Mouse (Mus musculus): Measurements from ENCODE around the gene Agrp. TPM values are rescaled to one million over a fixed set of nuclear protein-coding genes. Genes with fewer than 3 reads are reported as not detected.
A peak's percentile ranks its signal among the peaks of the same experiment; 100 is the strongest.

Gene Agrp
- polyA plus RNA-seq, 1 experiment: not detected

DNA sequence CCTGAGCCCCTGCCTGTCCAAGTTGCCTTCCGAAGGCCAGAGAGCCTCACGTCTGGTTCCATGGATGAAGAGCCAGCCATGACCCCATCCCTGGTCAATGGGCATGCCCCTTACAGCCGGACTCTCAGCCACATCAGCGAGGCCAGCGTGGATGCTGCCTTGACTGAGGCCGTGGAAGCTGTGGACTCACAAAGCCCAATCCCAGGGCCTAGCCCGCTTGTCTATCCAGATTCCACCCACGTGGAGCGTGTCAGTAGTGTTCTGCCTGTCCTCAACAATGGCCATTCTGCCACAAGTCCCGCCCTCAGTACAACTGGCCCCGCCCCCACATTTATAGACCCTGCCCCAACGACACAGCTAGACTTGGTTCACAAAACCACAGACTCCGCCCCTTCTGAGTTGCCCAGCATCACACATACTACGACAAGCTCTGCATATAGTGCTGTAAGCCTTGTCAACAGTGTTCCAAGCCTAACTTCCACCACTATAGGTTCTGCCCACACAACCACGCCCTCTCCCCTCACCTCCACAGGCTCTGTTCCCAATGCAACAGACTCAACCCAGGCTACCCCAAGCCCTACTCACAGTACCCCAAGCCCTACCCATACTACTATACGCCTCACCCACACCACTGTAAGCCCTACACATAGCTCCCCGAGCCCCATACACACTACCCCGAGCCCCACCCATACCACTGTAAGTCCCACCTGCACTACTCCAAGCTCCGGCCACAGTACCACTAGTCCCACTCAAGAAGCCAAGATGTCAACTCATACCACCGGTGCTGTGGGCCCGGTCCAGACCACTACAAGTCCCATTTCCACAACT lies 19.5 kb downstream of the Agrp start:
- TF ChIP-seq EP300 (IDR thresholded peaks at IDR 0.05; ENCODE audit: insufficient read depth, low read depth, low read length) (no peak), POLR2A (IDR thresholded peaks at IDR 0.05; ENCODE audit: insufficient read depth, low read length) (no peak), CTCF (IDR thresholded peaks at IDR 0.05; ENCODE audit: low read depth, low read length) (no peak)
- Histone ChIP-seq H3K9me3 (replicated peaks; ENCODE audit: control insufficient read depth, insufficient read depth, low read length, poor library complexity, severe bottlenecking) (no peaks in the 10 kb centered on the region), H3K27me3 (ENCODE audit: control insufficient read depth, insufficient read depth, low read length, poor library complexity, severe bottlenecking) (no peaks in the 10 kb centered on the region), H3K4me3 (ENCODE audit: low read depth, low read length) (no peak overlapping the region), H3K9ac (ENCODE audit: low read depth, poor library complexity, severe bottlenecking) (no peak overlapping the region), H3K36me3 (ENCODE audit: control insufficient read depth, insufficient read depth, low read length, poor library complexity, severe bottlenecking) (peaks cover 5% of the 10 kb centered on the region; the same call in 1 of the 2 replicates), H3K27ac (ENCODE audit: insufficient read depth, low read length) (no peak overlapping the region), H3K4me1 (ENCODE audit: control insufficient read depth, insufficient read depth, low read length) (no peaks in the 10 kb centered on the region)

DNA sequence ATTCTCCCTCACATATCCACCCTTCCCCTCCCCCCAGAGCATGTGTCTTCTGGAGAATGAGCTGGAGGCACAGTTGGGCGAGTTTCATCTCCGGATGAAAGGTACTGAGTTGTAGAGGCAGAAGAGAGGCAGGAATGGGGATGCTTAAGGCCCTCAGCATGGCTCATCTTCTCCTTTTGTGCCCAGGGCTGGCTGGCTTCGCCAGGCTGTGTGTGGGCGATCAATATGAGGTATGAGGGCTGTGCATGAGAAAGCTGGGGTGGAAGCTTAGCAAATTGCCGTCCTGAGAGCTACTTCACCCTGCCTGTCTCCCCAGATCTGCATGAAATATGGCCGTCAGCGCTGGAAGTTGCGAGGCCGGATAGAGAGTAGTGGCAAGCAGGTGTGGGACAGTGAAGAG lies 21.3 kb downstream of the Agrp start:
- H3K27me3 ChIP-seq (ENCODE audit: control insufficient read depth, insufficient read depth, low read length, poor library complexity, severe bottlenecking): peaks cover 3% of the 10 kb centered on the region; the same call in 1 of the 2 replicates
- H3K27ac ChIP-seq (ENCODE audit: insufficient read depth, low read length): no peak overlapping the region
- no peaks in the 10 kb centered on the region for H3K4me1 ChIP-seq (ENCODE audit: control insufficient read depth, insufficient read depth, low read length)
- H3K4me3 ChIP-seq (ENCODE audit: low read depth, low read length): no peak overlapping the region
- H3K36me3 ChIP-seq (ENCODE audit: control insufficient read depth, insufficient read depth, low read length, poor library complexity, severe bottlenecking): peaks cover 5% of the 10 kb centered on the region; the same call in 1 of the 2 replicates
- no peak for TF ChIP-seq POLR2A (IDR thresholded peaks at IDR 0.05; ENCODE audit: insufficient read depth, low read length)
- no peak for TF ChIP-seq EP300 (IDR thresholded peaks at IDR 0.05; ENCODE audit: insufficient read depth, low read depth, low read length)
- no peak for TF ChIP-seq CTCF (IDR thresholded peaks at IDR 0.05; ENCODE audit: low read depth, low read length)
- H3K9me3 ChIP-seq (replicated peaks; ENCODE audit: control insufficient read depth, insufficient read depth, low read length, poor library complexity, severe bottlenecking): no peaks in the 10 kb centered on the region
- no peak overlapping the region for H3K9ac ChIP-seq (ENCODE audit: low read depth, poor library complexity, severe bottlenecking)

DNA sequence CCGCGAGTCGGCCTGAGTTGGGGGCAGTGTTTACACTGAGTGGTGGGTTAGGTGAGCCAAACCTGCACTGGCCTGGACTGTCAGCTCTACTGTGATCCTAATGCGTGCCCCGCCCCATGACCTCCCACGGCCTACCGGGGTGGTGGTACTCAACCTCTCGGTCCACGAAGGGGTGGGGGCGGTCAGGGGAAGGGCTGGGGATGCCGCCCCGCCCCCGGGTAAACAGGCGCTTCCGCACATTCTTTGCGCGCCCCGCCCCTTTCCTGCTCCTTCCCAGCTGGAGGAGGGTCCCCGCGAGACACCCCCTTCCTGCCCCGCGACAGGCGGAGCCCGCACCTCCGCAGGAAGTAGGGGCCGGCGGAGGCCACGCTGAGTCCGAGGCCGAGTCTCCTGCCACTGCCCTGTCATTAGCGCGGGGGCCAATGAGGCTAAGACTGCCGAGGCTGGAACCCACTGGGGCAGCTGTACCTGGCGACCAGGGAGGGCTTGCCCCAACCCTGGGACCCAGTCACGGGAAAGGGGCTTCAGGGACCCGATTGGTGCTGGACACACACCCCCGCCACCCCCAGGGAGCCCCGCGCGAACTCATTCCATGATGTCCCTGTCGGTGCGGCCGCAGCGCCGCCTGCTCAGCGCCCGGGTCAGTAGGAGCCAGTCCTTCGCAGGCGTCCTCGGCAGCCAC lies 23.2 kb downstream of the Agrp start:
- TF ChIP-seq POLR2A (IDR thresholded peaks at IDR 0.05; ENCODE audit: insufficient read depth, low read length) (no peak), CTCF (IDR thresholded peaks at IDR 0.05; ENCODE audit: low read depth, low read length) (no peak), EP300 (IDR thresholded peaks at IDR 0.05; ENCODE audit: insufficient read depth, low read depth, low read length) (no peak)
- H3K9me3 ChIP-seq (replicated peaks; ENCODE audit: control insufficient read depth, insufficient read depth, low read length, poor library complexity, severe bottlenecking): no peaks in the 10 kb centered on the region
- peak overlapping the region; percentile 62 for H3K9ac ChIP-seq (ENCODE audit: low read depth, poor library complexity, severe bottlenecking)
- H3K4me3 ChIP-seq (ENCODE audit: low read depth, low read length): peak overlapping the region; percentile 63
- peaks cover 3% of the 10 kb centered on the region; the same call in 1 of the 2 replicates for H3K27me3 ChIP-seq (ENCODE audit: control insufficient read depth, insufficient read depth, low read length, poor library complexity, severe bottlenecking)
- H3K36me3 ChIP-seq (ENCODE audit: control insufficient read depth, insufficient read depth, low read length, poor library complexity, severe bottlenecking): peaks cover 5% of the 10 kb centered on the region; the same call in 1 of the 2 replicates
- no peaks in the 10 kb centered on the region for H3K4me1 ChIP-seq (ENCODE audit: control insufficient read depth, insufficient read depth, low read length)
- no peak overlapping the region for H3K27ac ChIP-seq (ENCODE audit: insufficient read depth, low read length)

DNA sequence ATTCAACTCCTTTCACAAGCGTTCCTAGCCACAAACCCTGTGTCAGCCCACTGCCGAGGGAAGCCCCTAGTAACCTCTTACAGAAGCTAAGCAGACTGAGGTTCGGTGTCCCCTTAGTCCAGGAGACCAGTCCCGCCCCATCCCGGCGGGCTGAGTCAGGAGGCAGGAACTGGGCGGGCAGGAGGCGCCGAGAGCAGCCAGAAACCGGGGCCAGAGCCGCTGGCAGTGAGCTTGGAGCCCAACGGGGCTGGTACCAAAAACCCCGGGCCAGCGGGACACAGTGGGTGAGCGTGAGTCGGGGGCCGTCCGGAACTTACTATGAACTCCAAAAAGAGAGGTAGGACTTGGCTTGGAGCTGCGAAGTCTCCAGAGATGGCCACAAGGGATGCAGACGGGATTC lies 24.2 kb downstream of the Agrp start:
- Histone ChIP-seq H3K9ac (ENCODE audit: low read depth, poor library complexity, severe bottlenecking) (0 out of 2 replicates have a peak overlapping the region, but pooled peaks have one; percentile 4), H3K4me1 (ENCODE audit: control insufficient read depth, insufficient read depth, low read length) (no peaks in the 10 kb centered on the region), H3K27ac (ENCODE audit: insufficient read depth, low read length) (no peak overlapping the region), H3K4me3 (ENCODE audit: low read depth, low read length) (no peak overlapping the region), H3K9me3 (replicated peaks; ENCODE audit: control insufficient read depth, insufficient read depth, low read length, poor library complexity, severe bottlenecking) (no peaks in the 10 kb centered on the region), H3K27me3 (ENCODE audit: control insufficient read depth, insufficient read depth, low read length, poor library complexity, severe bottlenecking) (peaks cover 3% of the 10 kb centered on the region; the same call in 1 of the 2 replicates), H3K36me3 (ENCODE audit: control insufficient read depth, insufficient read depth, low read length, poor library complexity, severe bottlenecking) (peaks cover 5% of the 10 kb centered on the region; the same call in 1 of the 2 replicates)
- TF ChIP-seq EP300 (IDR thresholded peaks at IDR 0.05; ENCODE audit: insufficient read depth, low read depth, low read length): no peak
- TF ChIP-seq POLR2A (IDR thresholded peaks at IDR 0.05; ENCODE audit: insufficient read depth, low read length): no peak
- TF ChIP-seq CTCF (IDR thresholded peaks at IDR 0.05; ENCODE audit: low read depth, low read length): no peak

DNA sequence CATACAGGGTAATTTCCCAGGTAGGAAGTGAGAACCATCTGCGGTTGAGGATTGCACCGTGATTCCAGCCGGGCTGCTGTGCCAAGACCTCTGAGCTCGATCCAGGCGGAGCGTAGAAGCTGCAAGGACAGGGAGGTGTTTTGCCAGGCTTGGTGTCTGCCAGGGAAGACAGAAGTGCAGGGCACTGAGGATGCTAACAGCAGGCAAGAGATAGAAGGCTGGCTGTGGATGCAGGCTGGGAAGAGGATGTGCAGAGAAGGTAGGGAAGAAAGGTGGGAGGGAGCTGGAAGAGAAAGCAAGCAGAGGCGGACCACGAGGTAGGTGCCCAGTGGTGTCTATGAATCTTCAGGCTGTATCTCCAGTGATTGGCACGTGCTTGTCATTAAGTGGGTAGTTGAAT lies 25.4 kb downstream of the Agrp start:
- H3K27me3 ChIP-seq (ENCODE audit: control insufficient read depth, insufficient read depth, low read length, poor library complexity, severe bottlenecking): peaks cover 3% of the 10 kb centered on the region; the same call in 1 of the 2 replicates
- no peak overlapping the region for H3K27ac ChIP-seq (ENCODE audit: insufficient read depth, low read length)
- no peak overlapping the region for H3K4me3 ChIP-seq (ENCODE audit: low read depth, low read length)
- no peaks in the 10 kb centered on the region for H3K9me3 ChIP-seq (replicated peaks; ENCODE audit: control insufficient read depth, insufficient read depth, low read length, poor library complexity, severe bottlenecking)
- TF ChIP-seq EP300 (IDR thresholded peaks at IDR 0.05; ENCODE audit: insufficient read depth, low read depth, low read length) (no peak), POLR2A (IDR thresholded peaks at IDR 0.05; ENCODE audit: insufficient read depth, low read length) (no peak), CTCF (IDR thresholded peaks at IDR 0.05; ENCODE audit: low read depth, low read length) (no peak)
- H3K36me3 ChIP-seq (ENCODE audit: control insufficient read depth, insufficient read depth, low read length, poor library complexity, severe bottlenecking): peaks cover 5% of the 10 kb centered on the region; the same call in 1 of the 2 replicates
- peaks cover 4% of the 10 kb centered on the region for H3K4me1 ChIP-seq (ENCODE audit: control insufficient read depth, insufficient read depth, low read length)
- H3K9ac ChIP-seq (ENCODE audit: low read depth, poor library complexity, severe bottlenecking): no peak overlapping the region
